Mouse (Mus musculus): ENCODE results near the gene Shq1. TPM values are rescaled to one million over a fixed set of nuclear protein-coding genes. Genes with fewer than 3 reads are reported as not detected.

The Shq1 gene
- polyA plus RNA-seq, 1 experiment from 2014 or later = 9.6 TPM

DNA sequence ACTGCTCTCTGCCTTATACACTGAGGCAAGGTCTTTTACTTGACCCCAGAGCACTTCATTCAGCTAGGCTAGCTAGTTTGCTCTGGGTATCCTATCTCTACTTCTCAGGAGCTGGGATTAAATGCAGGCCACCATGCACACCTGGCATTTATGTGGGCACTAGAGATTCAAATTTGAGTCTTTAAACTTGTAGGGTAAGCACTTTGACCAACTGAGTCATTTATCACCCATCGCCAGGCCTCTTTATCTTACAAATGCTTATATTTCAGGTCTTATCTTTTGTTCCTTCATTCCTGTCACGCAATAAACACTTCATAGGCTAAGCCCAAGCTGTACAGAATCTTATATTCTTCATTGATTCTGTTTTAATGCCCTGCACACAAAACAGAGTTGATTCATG, 47.0 kb downstream of the Shq1 start:
- H3K9me3 ChIP-seq (replicated peaks) = no peaks in the 10 kb centered on the region
- no peaks in the 10 kb centered on the region for H3K36me3 ChIP-seq
- no peak overlapping the region for H3K4me2 ChIP-seq
- WGBS = 73% methylated on average over 2 of the region's 2 CpGs
- H3K4me1 ChIP-seq (replicated peaks) = peaks cover 10% of the 10 kb centered on the region
- H3K9ac ChIP-seq = no peak overlapping the region
- H3K27me3 ChIP-seq = no peaks in the 10 kb centered on the region
- no peak overlapping the region for H3K27ac ChIP-seq
- no peak for ATAC-seq (replicated peaks; ENCODE audit: insufficient number of reproducible peaks, insufficient read depth, low FRiP score, low read depth)
- no peak overlapping the region for H3K4me3 ChIP-seq

DNA sequence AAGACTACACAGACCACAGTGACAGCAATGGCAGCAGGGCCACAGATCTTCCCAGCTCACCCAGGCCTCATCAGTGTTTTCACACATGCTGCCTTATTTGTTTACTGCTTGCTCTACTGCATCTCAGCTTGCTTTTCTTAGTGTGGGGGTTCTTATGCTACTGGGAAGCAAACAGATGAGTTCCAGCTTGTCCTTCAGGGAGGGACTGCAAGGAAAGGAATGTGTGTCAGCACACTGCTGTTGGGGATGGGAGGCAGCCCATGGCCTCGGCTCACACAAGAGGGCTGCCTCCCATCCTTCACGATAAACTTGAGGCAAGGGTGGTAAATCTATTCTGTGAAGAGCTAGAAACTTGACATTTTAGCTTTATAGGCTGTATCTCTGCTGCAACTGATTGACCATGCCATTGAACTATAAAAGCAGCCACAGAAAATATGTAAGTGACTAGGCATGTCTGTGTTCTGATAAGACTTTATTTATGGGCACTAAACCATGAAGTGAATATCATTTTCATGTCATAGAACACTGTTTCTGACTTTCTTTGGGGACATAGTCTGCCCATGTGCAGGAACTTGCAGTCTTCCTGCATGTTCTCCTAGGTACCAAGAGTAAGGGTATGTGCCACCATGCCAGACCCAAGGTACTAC, 48.0 kb downstream of the Shq1 start:
- Histone ChIP-seq H3K4me3 (no peak overlapping the region), H3K4me1 (replicated peaks) (peaks cover 10% of the 10 kb centered on the region), H3K4me2 (no peak overlapping the region), H3K27ac (no peak overlapping the region), H3K36me3 (no peaks in the 10 kb centered on the region), H3K9ac (no peak overlapping the region), H3K9me3 (replicated peaks) (no peaks in the 10 kb centered on the region), H3K27me3 (no peaks in the 10 kb centered on the region)
- no peak for ATAC-seq (replicated peaks; ENCODE audit: insufficient number of reproducible peaks, insufficient read depth, low FRiP score, low read depth)
- WGBS = 21% methylated on average over 2 of the region's 2 CpGs

DNA sequence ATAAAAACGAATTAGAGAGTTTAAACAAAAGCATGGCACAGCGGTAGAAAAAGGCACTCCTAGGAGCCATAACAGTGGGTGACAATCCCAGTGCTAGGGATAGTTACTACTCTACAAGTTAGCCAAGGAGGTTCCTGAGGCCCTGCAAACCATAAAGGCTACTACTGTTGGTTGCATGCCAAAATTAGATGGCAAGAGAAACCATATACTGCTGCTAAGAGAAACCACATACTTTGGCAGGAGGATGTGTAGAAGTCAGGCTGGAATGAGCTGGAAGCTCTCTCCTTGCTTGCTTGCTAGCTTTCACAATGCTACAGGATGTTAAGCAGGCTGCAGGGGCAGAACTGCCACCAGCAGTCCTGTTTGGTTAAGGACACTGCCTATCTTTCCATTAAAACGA, 50.5 kb downstream of the Shq1 start:
- Histone ChIP-seq H3K27me3 (no peaks in the 10 kb centered on the region), H3K36me3 (no peaks in the 10 kb centered on the region), H3K27ac (no peak overlapping the region), H3K4me3 (no peak overlapping the region), H3K4me2 (no peak overlapping the region), H3K4me1 (replicated peaks) (peaks cover 10% of the 10 kb centered on the region), H3K9me3 (replicated peaks) (no peaks in the 10 kb centered on the region), H3K9ac (no peak overlapping the region)
- WGBS = 83% methylated on average over 3 of the region's 3 CpGs
- no peak for ATAC-seq (replicated peaks; ENCODE audit: insufficient number of reproducible peaks, insufficient read depth, low FRiP score, low read depth)

DNA sequence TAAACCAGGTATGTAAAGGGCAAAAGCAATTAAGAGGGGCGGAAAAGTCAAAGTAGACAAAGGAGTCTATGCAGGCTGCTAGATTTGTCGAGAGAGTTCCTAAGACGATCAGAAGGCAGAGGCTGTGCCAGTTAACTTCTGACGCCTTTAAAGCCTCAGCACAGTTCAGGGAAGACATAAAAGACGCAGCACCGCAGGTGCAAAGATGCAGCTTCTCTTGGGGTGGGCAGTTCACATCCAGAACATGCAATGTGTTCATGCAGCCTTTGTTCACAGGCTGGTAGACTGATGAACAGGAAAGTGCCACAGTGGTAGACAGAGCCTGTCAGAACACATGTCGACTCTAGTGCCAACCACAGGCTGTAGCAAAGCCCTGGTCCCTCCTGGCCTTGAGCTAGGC, 51.6 kb downstream of the Shq1 start:
- 90% methylated on average over 7 of the region's 7 CpGs for WGBS

DNA sequence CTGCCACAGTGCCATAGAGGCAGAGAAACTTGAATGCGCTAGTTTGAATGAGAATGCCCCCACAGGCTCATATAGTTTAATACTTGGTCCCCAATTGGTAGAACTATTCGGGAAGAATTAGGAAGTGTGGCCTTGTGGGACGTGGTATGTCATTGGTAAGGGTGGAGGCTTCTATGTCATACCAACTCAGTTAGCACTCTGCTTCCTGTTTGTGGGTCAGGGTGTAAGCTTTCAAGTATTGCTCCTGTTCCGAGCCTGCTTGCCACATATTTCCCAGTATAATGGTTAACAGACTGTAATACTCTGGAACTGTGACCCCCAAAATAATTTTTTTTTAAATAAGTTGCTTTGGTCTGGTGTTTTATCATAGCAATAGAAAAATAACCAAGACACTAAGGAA, 54.8 kb downstream of the Shq1 start:
- Histone ChIP-seq H3K4me2 (no peak overlapping the region), H3K4me1 (replicated peaks) (no peaks in the 10 kb centered on the region; the same call in 1 of the 2 replicates), H3K9ac (no peak overlapping the region), H3K27me3 (no peaks in the 10 kb centered on the region), H3K4me3 (no peak overlapping the region), H3K9me3 (replicated peaks) (no peaks in the 10 kb centered on the region), H3K27ac (no peak overlapping the region), H3K36me3 (no peaks in the 10 kb centered on the region)
- 90% methylated on average over 4 of the region's 4 CpGs for WGBS
- ATAC-seq (replicated peaks; ENCODE audit: insufficient number of reproducible peaks, insufficient read depth, low FRiP score, low read depth) = no peak

More for the DNA sequence above, 51.6 kb downstream of the Shq1 start:
- Histone ChIP-seq H3K27me3 (no peaks in the 10 kb centered on the region), H3K4me2 (no peak overlapping the region), H3K27ac (no peak overlapping the region), H3K36me3 (no peaks in the 10 kb centered on the region), H3K4me1 (replicated peaks) (peaks cover 10% of the 10 kb centered on the region), H3K9ac (no peak overlapping the region), H3K4me3 (no peak overlapping the region), H3K9me3 (replicated peaks) (no peaks in the 10 kb centered on the region)
- no peak for ATAC-seq (replicated peaks; ENCODE audit: insufficient number of reproducible peaks, insufficient read depth, low FRiP score, low read depth)

DNA sequence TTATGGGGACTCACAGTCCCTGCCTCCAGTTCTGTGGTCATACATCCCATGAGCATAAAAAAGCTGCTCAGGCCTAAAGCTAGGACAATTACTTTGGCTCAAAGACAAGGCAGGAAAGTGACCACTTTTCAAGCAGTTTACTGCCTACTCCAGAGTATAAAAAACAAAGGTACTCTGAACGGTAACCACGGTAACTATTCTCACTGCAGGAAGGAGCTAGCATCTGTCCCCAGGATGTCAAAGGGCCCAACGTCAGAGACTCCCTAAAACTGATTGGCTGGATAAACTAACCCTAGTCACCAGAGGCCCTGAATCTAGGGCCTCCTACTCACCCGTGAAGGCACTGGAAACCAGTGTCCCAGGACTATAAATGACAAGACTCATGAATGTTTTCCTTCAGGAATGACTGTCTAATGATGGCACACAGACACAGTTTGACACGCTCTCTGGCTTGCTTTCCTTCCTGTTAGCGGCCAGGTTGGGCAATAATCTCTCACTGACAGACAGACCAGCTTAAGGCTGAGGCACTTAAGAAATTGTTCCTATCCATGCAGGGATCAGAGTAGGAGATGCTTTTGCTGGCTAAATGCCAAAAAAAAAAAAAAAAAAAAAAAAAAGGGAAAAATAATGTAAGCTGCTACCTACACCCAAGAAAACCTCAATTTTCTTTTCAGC, 57.2 kb downstream of the Shq1 start:
- WGBS = 64% methylated on average over 6 of the region's 6 CpGs

DNA sequence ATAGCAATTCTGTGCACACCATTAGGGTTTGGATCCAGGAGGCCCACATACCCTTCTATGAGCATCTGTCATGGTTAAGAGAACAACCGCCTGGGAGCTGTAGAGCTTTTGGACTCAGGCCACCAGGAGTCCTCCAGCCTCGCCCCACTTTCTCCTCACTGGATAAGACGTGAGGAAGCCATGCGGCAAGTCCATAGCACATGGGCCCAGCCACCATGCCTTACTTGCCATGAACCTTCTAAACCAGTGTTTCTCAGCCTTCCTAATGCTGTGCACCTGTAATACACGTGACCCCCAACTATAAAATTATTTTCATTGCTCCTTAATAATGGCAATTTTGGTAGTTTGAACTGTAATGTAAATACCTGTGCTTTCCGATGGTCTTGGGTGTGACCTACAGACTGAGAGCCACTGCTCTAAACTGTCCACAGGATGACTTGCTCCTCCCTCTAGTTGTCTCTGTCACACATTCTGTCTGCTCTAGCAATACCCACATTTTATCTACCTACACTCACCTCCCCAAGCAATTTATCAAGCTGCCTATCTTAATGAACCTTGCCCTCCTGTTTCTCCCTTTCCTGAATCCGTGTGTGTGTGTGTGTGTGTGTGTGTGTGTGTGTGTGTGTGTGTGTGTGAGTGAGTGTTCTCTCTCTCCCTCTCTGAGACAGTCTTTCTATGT, 59.9 kb downstream of the Shq1 start:
- no peak overlapping the region for H3K4me2 ChIP-seq
- WGBS = 86% methylated on average over 7 of the region's 7 CpGs
- H3K27me3 ChIP-seq = no peaks in the 10 kb centered on the region
- ATAC-seq (replicated peaks; ENCODE audit: insufficient number of reproducible peaks, insufficient read depth, low FRiP score, low read depth) = no peak
- H3K9me3 ChIP-seq (replicated peaks) = no peaks in the 10 kb centered on the region
- H3K27ac ChIP-seq = no peak overlapping the region
- H3K9ac ChIP-seq = no peak overlapping the region
- H3K36me3 ChIP-seq = 0 out of 2 replicates have a peak, but pooled peaks cover 5% of the 10 kb centered on the region
- H3K4me1 ChIP-seq (replicated peaks) = peaks cover 3% of the 10 kb centered on the region; the same call in 1 of the 2 replicates
- H3K4me3 ChIP-seq = no peak overlapping the region

More for the DNA sequence above, 57.2 kb downstream of the Shq1 start:
- Histone ChIP-seq H3K27me3 (no peaks in the 10 kb centered on the region), H3K27ac (no peak overlapping the region), H3K36me3 (0 out of 2 replicates have a peak, but pooled peaks cover 5% of the 10 kb centered on the region), H3K4me3 (no peak overlapping the region), H3K9me3 (replicated peaks) (no peaks in the 10 kb centered on the region), H3K4me1 (replicated peaks) (peaks cover 3% of the 10 kb centered on the region; the same call in 1 of the 2 replicates), H3K4me2 (no peak overlapping the region), H3K9ac (no peak overlapping the region)
- no peak; the same call in 1 of the 2 replicates for ATAC-seq (replicated peaks; ENCODE audit: insufficient number of reproducible peaks, insufficient read depth, low FRiP score, low read depth)

DNA sequence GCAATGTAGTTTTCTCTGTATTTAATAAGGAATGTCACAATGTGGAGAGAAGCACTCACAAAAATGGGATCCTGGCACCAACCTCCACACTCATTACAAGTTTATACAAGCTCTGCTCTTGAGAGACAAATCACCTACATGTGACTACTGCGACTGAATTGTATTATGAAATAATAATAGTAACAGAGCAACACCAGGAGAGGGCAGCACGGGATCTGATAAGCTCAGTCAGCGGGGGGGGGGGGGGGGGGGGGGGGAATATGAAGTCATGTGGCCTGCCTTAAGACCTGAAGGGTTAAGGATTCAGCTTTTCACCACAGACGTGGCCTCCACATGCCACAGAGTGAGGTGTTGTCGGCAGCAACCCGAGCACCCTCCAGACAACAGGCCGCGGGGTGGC, 60.8 kb downstream of the Shq1 start:
- Histone ChIP-seq H3K4me2 (no peak overlapping the region), H3K27ac (no peak overlapping the region), H3K9ac (no peak overlapping the region), H3K4me1 (replicated peaks) (peaks cover 3% of the 10 kb centered on the region; the same call in 1 of the 2 replicates), H3K4me3 (no peak overlapping the region), H3K36me3 (0 out of 2 replicates have a peak, but pooled peaks cover 5% of the 10 kb centered on the region), H3K27me3 (no peaks in the 10 kb centered on the region), H3K9me3 (replicated peaks) (no peaks in the 10 kb centered on the region)
- WGBS = 57% methylated on average over 8 of the region's 8 CpGs
- no peak for ATAC-seq (replicated peaks; ENCODE audit: insufficient number of reproducible peaks, insufficient read depth, low FRiP score, low read depth)

DNA sequence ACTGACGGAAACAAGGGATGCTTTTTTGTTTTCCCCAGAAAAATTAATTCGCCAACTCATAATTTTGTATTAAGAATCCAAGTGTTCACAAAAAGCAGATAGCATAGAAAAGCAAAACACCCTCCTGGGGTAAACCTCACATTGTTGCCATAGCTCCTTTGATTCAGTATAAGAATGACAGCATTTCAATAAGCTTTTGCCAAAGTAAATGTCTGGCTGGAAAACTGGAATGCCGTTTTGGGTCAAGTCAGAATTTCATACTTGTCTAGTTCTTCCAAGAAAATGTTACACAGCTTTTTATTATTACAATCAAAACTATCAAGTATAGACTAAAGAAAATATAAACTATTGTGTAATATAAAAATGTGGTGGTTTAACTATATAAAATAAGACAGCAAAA, 61.7 kb downstream of the Shq1 start:
- ATAC-seq (replicated peaks; ENCODE audit: insufficient number of reproducible peaks, insufficient read depth, low FRiP score, low read depth) = no peak
- no peaks in the 10 kb centered on the region for H3K9me3 ChIP-seq (replicated peaks)
- no peak overlapping the region for H3K9ac ChIP-seq
- H3K4me1 ChIP-seq (replicated peaks) = peaks cover 3% of the 10 kb centered on the region; the same call in 1 of the 2 replicates
- no peaks in the 10 kb centered on the region for H3K27me3 ChIP-seq
- H3K4me2 ChIP-seq = no peak overlapping the region
- 75% methylated on average over 3 of the region's 3 CpGs for WGBS
- H3K36me3 ChIP-seq = 0 out of 2 replicates have a peak, but pooled peaks cover 5% of the 10 kb centered on the region
- no peak overlapping the region for H3K27ac ChIP-seq
- H3K4me3 ChIP-seq = no peak overlapping the region

DNA sequence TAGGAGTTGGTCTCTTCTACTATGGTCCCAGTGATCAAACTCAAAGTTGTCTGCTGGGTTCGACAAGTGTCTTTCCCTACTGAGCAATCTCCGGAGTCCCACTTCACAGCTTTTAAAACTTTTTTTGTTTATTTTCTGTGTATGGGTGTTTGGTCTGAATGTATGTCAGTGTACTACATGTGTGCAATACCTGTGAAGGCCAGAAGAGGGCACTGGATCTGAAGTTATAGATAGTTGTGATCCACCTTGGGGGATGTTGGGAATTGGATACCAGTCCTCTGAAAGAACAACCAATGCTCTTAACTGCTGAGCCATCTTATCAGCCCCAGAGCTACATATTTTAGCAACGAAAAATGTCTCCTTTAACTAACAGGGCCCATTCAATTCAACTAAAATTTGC, 62.5 kb downstream of the Shq1 start:
- 0 out of 2 replicates have a peak, but pooled peaks cover 5% of the 10 kb centered on the region for H3K36me3 ChIP-seq
- H3K4me1 ChIP-seq (replicated peaks) = peaks cover 3% of the 10 kb centered on the region; the same call in 1 of the 2 replicates
- H3K27me3 ChIP-seq = no peaks in the 10 kb centered on the region
- ATAC-seq (replicated peaks; ENCODE audit: insufficient number of reproducible peaks, insufficient read depth, low FRiP score, low read depth) = no peak
- no peak overlapping the region for H3K4me3 ChIP-seq
- H3K9ac ChIP-seq = no peak overlapping the region
- WGBS = 94% methylated on average over 3 of the region's 3 CpGs
- H3K4me2 ChIP-seq = no peak overlapping the region
- no peaks in the 10 kb centered on the region for H3K9me3 ChIP-seq (replicated peaks)
- H3K27ac ChIP-seq = no peak overlapping the region

DNA sequence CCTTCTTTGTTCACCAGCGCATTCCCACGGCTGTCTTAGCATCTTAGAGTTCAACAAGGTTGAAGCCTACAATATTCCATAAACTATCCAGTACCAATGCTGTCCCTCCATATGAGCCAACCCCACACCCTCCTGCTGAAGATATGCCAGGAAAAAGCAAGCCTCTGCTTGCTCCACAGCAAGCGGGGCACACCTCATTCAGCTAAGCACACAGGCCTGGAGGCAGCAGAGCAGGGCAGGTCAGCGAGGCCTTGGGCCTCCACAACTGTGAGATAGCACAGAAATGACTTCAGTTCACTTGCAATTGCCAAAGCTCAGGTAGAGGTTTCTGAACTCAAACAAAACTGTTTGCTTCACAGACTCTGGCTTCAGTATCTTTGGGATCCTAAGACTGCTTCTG, 64.2 kb downstream of the Shq1 start:
- WGBS = 69% methylated on average over 4 of the region's 4 CpGs
- Histone ChIP-seq H3K4me2 (no peak overlapping the region), H3K36me3 (0 out of 2 replicates have a peak, but pooled peaks cover 5% of the 10 kb centered on the region), H3K27me3 (no peaks in the 10 kb centered on the region), H3K4me3 (no peak overlapping the region), H3K4me1 (replicated peaks) (peaks cover 3% of the 10 kb centered on the region; the same call in 1 of the 2 replicates), H3K9ac (no peak overlapping the region), H3K9me3 (replicated peaks) (no peaks in the 10 kb centered on the region), H3K27ac (no peak overlapping the region)
- no peak for ATAC-seq (replicated peaks; ENCODE audit: insufficient number of reproducible peaks, insufficient read depth, low FRiP score, low read depth)

All from heart, embryonic 15.5 days (tissue).